Mouse (Mus musculus): ENCODE data around the gene Samd4.

Samd4 gene

GRCm38 (mm10) chr14:46999321-47000025 lies 116.8 kb downstream of the Samd4 start:
- DNase-seq (ENCODE audit: low read depth, low spot score) = no peak

DNA sequence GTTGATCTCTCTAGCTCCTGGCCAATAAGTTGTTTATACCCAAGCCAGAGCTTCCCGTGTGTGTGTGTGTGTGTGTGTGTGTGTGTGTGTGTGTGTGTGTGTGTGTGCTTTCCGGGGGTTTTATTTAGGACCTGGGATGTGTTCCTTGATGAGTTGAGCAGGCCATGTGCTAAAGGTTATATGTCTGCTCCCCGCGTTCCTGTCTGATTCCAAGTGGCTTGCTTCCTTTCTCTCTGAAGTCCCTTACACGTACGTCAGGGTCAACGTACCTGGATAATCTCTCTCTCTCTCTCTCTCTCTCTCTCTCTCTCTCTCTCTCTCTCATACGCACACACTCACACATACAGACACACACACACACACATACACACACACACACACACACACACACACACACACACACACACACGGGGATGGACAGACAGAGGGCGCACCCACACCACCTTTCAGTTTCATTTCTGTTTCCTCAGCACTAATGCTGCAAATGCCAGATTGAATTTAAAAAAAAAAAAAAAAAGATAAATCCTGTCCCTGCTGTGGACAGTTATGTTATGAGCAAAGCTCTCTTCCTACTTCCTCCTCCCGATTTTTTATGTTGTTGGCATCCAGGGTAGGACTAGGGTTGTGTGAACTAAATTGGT lies 117.6 kb downstream of the Samd4 start:
- no peak for DNase-seq (ENCODE audit: low read depth, low spot score)

DNA sequence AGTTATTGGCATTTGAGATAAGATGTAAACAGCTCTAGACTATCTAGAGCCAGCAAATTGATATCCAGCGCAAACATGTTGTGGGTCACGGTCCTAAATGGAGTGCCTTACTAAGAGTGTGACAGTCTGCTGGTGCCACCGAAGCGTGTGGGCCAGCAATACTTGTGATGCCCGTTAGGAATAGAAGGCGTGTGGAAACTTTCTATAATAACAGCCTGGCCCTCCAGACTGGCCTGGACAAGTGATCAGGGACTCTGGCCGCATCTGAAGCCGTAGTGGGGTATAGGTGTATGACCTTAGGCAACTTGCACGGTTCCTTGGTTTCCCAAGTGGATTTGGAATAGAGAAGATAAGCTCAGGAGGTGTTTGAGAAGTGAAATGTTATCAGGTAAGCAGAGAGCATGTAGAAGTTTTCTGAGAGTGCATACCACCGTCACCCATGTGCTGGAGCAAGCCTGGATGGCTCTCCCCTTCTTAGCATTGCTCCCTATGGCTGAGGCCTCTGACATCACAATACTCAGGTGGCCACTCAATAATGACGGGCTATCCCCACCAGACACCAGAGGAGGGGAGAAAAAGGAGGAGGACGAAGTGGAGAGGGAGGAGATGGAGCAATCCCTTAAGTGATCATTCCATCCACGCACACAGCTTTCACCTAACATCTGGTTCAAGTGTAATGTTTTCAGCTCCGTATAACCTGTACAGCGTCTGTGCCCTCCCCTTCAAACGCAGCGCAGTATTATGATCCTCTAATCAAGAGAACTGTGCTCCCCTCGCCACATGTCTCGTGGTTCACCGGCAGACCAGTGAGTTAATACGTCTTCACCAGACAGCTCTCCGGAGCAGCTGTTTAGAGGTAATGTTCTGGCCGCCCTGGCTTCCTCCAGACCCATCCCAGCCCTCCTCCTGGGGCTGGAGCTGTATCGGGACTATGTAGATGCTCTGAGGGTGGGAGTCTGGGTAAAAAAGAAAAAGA lies 118.4 kb downstream of the Samd4 start:
- no peak for DNase-seq (ENCODE audit: low read depth, low spot score)

DNA sequence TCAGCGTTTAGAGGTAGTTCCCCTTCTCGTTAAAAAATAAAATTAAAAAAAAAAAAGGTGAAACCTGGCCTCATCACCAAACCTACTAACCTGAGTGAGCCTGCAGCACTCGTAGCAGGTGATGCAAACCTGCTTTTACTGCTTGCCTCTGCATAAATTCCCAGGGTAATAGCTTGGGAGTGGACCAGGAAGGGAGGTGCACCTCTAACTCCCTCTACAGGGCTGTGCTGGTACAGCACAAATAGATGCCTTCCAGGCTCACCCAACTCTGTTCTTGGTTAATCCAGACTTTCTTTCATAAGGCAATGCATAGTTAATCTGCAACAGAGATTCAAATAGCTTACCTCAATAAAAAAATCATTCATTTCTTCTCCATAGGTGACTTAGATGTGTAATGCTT lies 121.5 kb downstream of the Samd4 start:
- DNase-seq (ENCODE audit: low read depth, low spot score) = no peak

GRCm38 (mm10) chr14:47011171-47012139 lies 128.8 kb downstream of the Samd4 start:
- DNase-seq (ENCODE audit: low read depth, low spot score) = no peak

GRCm38 (mm10) chr14:47015618-47016017 lies 133.0 kb downstream of the Samd4 start:
- no peak for DNase-seq (ENCODE audit: low read depth, low spot score)

DNA sequence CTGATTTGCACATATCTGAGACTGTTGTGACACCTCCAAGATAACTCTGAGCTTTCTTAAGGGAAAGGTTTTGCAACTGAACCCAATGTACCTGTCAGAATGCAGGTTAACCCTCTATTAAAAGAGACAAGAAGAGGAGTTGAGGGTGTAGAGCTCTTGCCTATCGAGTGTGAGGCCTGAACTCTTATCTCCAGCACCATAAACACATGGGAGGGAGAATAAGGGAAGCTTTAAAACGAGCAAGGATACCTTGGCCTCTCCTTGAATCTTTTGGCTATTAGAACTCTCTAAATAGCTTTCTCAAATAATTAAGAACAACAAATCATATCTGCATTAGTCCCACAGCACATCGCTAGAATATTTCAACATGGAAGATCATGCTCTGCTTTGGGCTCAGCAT lies 135.0 kb downstream of the Samd4 start:
- peak; percentile 99 for DNase-seq (ENCODE audit: low read depth, low spot score)

DNA sequence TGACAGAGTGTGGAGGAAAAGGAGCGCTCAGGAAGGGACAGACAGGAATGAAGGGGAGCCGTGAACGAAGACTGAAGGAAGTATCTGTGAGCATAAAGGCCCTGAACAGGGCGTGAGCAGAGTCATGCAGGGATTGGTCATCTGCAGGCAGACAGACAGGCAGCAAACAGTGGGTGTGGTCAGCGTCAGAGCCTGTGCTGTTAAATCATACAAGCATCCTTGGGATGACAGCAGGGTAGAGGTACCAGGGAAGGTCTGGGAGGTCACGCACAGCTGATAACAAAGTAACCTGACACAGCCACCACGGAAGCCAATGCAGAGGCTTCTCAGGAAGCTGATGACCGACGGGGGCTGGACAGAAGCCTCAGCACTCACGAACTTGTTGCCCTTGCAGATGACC lies 138.2 kb downstream of the Samd4 start:
- peak; percentile 33 for DNase-seq (ENCODE audit: low read depth, low spot score)

DNA sequence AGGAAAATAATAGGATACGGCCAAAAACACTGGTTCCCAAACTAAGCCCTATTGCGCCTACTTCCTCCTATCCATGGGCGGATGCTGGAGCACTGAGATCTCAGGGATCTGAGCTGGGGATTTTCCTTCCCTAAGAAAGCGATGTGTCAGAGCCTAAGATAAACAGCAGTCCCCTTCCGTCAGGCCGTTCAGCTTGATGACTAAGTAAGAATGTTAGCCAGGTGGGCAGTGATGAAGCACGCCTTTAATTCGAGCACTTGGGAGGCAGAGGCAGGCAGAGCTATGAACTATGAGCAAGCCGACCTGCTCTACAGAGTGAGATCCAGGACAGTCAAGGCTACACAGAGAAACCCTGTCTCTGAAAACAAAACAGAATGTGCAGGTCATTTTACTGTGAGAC lies 140.9 kb downstream of the Samd4 start:
- no peak for DNase-seq (ENCODE audit: low read depth, low spot score)

GRCm38 (mm10) chr14:47027431-47028118 lies 144.9 kb downstream of the Samd4 start:
- DNase-seq (ENCODE audit: low read depth, low spot score) = no peak

GRCm38 (mm10) chr14:47031542-47031941 lies 148.9 kb downstream of the Samd4 start:
- DNase-seq (ENCODE audit: low read depth, low spot score) = no peak

- DNase-seq (ENCODE audit: low read depth, low spot score) = no peak
Measured at GRCm38 (mm10) chr14:47032140-47032539, 149.5 kb downstream of the Samd4 start.

DNA sequence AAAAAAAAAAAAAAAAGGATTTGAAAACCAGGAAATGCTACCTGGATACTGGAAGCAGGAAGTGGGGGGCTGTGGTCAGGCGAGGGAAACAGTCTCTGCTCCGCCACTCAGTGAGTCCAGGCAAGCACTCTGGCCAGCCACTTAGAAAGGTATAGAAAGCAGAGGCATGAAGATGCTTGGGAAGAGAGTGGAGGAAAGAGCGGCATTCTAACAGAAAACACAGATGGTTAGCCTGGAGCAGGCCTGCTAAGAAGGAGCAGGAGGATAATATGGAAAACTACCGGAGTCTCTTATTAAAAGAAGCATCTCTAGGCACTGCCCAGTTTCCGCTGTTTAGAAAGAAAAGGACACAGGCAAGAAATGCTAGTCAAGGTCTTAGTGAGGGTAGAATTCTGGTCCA lies 150.8 kb downstream of the Samd4 start:
- no peak for DNase-seq (ENCODE audit: low read depth, low spot score)

DNA sequence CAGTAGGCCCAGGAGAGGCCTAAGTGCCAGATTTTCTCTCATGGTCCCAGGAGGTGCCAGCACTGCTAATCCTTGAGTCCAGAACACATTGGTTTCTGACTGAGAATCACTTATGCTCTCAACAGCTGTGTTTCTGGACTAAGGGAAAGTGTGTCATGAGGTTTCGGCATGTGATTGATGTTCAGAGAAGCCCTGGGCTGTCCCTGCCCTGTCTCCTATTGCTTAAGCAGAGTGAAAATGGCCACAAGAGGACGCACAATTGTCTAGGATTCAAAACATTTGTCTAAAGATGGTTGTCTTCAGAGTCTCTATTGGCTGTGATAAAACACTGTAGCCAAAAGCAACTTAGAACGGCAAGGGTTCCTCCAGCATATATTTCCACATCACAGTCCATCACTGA lies 159.0 kb downstream of the Samd4 start:
- no peak for DNase-seq (ENCODE audit: low read depth, low spot score)

- no peak for DNase-seq (ENCODE audit: low read depth, low spot score)
Measured at GRCm38 (mm10) chr14:47049051-47049450, 166.4 kb downstream of the Samd4 start.

- DNase-seq (ENCODE audit: low read depth, low spot score) = no peak
Measured at GRCm38 (mm10) chr14:47051743-47052610, 169.3 kb downstream of the Samd4 start.

- DNase-seq (ENCODE audit: low read depth, low spot score) = no peak
Measured at GRCm38 (mm10) chr14:47053101-47053500, 170.4 kb downstream of the Samd4 start.

GRCm38 (mm10) chr14:47053824-47054223 lies 171.2 kb downstream of the Samd4 start:
- no peak for DNase-seq (ENCODE audit: low read depth, low spot score)

DNA sequence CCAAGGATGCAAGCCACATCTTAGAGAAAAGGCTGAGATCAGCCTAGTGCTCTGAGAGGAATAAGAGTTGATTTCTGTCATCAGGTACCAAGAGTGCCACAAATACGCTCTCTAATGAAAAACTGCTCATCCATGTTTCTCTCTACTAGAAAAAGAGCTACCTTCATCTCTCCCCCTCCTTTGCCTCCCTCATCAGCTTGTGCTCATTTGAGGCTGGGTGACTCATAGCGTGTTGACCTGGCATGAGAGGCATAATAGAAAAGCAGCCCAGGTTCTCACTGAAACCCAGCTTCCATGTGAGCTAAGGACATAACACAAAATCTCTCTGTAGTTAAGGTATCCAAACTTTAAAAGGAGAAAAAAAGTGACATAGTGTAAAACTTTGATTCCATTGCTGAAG lies 176.3 kb downstream of the Samd4 start:
- DNase-seq (ENCODE audit: low read depth, low spot score) = no peak

GRCm38 (mm10) chr14:47065067-47065466 lies 182.4 kb downstream of the Samd4 start:
- no peak for DNase-seq (ENCODE audit: low read depth, low spot score)

Data from c-Kit-negative CD71-positive TER-119-positive erythroid progenitor cells, embryonic 14.5 days (primary cell).